Mouse (Mus musculus) erythroblast, embryonic 14.5 days (primary cell): Measurements from ENCODE around the gene Clip4. TPM values are rescaled to one million over a fixed set of nuclear protein-coding genes. Genes with fewer than 3 reads are reported as not detected.
"Not testable (repeated sequence)": the region's sequence is repeated elsewhere in the genome, so short reads cannot be mapped to it uniquely, and the experiment has no call there.

Experiments
- H3K27me3 ChIP-seq: 2 replicates; pipeline ENCODE4 v1.6.1; 2012; ENCODE audit warnings: inconsistent platforms; ENCODE audit not compliant: control insufficient read depth
- H3K36me3 ChIP-seq: 2 replicates; pipeline ENCODE4 v1.6.1; 2012; ENCODE audit warnings: mild to moderate bottlenecking, inconsistent platforms; ENCODE audit not compliant: control insufficient read depth
- H3K4me1 ChIP-seq: 2 replicates; pipeline ENCODE4 v1.6.1; 2012; ENCODE audit warnings: inconsistent platforms; ENCODE audit not compliant: control insufficient read depth
- H3K4me3 ChIP-seq: replicated peaks from 2 replicates; pipeline ENCODE3; 2012; ENCODE audit warnings: moderate library complexity, mild to moderate bottlenecking, inconsistent platforms
- H3K9me3 ChIP-seq: 2 replicates; pipeline ENCODE4 v1.6.1; 2012; ENCODE audit warnings: low read length, inconsistent platforms, mixed read lengths; ENCODE audit not compliant: control insufficient read depth
- GATA1 ChIP-seq: IDR thresholded peaks from 2 replicates; pipeline ENCODE4 v1.6.1; 2012; ENCODE audit warnings: low read length, inconsistent platforms, mixed read lengths
- TAL1 ChIP-seq: IDR thresholded peaks from 3 replicates; pipeline ENCODE4 v1.6.1; 2012; ENCODE audit warnings: low read length, inconsistent platforms, mixed read lengths
- polyA plus RNA-seq: library from polyadenylated mRNA; stranded (reverse); fragments of >175 nt; gene quantifications from 2 replicates; pipeline ENCODE4 v1.2.3, GENCODE M21; 2012

Gene Clip4
- not detected in 2 replicates for polyA plus RNA-seq

DNA sequence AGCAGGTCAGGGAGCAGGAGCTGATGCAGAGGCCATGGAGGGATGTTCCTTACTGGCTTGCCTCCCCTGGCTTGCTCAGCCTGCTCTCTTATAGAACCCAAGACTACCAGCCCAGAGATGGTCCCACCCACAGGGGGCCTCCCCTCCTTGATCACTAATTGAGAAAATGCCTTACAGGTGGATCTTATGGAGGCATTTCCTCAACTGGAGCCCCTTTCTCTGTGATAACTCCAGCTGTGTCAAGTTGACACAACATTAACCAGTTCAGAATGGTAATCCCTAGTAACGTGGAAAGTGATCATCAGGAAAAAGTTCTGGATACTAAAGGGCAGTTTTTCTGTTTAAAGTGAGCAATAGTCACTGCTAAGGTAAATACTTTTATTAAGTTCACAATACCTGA lies at the start of gene Clip4:
Clip4 (plus strand) TSS at position 301 of the 400 bp plus-strand sequence.
- not testable (repeated sequence) for H3K36me3 ChIP-seq, H3K4me1 ChIP-seq, H3K27me3 ChIP-seq, H3K9me3 ChIP-seq, H3K4me3 ChIP-seq

DNA sequence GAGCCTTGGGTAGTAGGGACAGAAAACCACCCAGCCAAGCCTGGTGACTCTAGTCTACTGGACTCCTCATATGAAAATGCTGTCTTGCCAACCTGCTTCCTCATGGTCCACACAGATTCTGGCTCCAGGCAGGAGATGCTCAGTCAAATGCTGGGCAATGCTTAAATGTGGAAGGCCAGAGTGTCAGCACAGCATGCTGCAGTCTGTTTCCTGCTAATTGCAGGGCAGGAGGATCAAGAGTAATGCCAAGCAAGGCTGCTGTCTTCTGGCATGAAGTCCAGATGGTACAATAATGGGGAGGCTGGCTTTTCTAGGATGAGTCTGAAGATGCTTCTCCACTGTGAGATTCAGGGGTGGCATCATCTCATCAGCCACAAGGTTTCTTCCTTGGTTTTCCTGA lies 47.8 kb upstream of the Clip4 start:
- Histone ChIP-seq H3K27me3 (no peaks in the 10 kb centered on the region), H3K9me3 (no peaks in the 10 kb centered on the region), H3K4me3 (no peak overlapping the region), H3K36me3 (no peaks in the 10 kb centered on the region), H3K4me1 (no peaks in the 10 kb centered on the region)
- TF ChIP-seq GATA1 (no peak), TAL1 (no peak)

DNA sequence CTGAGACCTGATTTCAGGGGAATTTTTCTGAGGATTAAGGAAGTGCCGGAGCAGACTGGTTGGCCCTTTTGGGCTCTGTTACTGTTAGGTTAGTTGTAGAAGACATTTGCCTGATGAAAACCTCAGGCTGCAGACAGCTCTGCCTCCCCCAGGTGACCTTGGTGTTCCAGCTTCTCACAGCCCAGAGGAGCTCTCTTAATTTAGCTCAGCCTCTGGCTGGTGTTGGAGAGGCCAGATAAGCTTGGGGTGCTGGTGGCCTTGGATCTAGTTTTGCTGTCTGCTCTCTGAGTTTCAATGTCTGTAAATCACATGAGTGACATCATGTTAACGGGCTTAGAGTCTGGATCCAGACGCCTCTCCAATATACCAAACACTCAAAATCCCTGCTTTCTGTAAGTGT lies 47.3 kb upstream of the Clip4 start:
- no peak for TF ChIP-seq TAL1
- no peak for TF ChIP-seq GATA1
- Histone ChIP-seq H3K9me3 (no peaks in the 10 kb centered on the region), H3K4me3 (no peak overlapping the region), H3K4me1 (no peaks in the 10 kb centered on the region), H3K36me3 (no peaks in the 10 kb centered on the region), H3K27me3 (no peaks in the 10 kb centered on the region)

DNA sequence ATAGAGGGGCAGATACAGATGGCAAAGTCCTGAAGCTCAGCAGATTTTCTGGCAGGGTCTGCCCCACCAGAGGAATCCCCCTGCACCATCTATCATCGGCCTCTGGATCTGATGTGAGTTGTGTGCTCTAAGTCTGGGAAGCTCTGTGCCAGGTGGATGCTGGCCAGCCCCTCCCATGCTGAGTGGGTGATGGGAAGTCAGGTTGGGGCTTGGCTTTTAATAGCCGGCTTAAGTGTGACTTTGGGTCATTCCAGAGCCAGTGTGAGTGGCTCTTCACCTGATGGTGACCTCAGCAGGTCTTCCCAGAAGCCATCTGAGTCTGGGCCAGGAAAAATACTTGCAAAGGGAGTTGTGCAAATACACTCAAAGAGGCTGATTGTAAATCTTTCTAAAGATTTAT lies 37.6 kb upstream of the Clip4 start:
- no peaks in the 10 kb centered on the region for H3K27me3 ChIP-seq
- no peaks in the 10 kb centered on the region for H3K9me3 ChIP-seq
- no peak overlapping the region for H3K4me3 ChIP-seq
- no peaks in the 10 kb centered on the region for H3K4me1 ChIP-seq
- no peaks in the 10 kb centered on the region for H3K36me3 ChIP-seq
- no peak for TF ChIP-seq TAL1
- TF ChIP-seq GATA1, result no peak

DNA sequence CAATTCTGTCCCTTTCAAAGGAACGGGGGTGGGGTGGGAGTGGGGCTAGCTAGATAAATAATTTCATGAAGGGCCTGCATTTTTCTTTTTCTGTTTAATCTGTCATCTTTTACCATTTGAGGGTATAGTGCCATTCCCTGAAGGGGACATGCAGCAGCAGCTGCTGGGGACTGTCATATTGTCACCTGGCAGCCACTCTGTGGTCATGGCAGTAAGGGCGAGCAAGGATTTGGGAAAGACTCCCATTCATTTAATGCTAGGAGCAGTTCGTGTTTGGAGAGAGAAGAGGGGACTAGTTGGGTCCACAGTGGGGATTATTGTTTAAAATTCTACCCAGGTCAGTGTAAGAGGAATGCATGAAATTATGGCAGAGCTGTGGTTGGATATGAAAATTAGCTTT lies 31.8 kb upstream of the Clip4 start:
- TF ChIP-seq GATA1 (no peak), TAL1 (no peak)
- no peaks in the 10 kb centered on the region for H3K36me3 ChIP-seq
- no peaks in the 10 kb centered on the region for H3K27me3 ChIP-seq
- no peaks in the 10 kb centered on the region for H3K9me3 ChIP-seq
- H3K4me1 ChIP-seq, result no peaks in the 10 kb centered on the region
- no peak overlapping the region for H3K4me3 ChIP-seq

DNA sequence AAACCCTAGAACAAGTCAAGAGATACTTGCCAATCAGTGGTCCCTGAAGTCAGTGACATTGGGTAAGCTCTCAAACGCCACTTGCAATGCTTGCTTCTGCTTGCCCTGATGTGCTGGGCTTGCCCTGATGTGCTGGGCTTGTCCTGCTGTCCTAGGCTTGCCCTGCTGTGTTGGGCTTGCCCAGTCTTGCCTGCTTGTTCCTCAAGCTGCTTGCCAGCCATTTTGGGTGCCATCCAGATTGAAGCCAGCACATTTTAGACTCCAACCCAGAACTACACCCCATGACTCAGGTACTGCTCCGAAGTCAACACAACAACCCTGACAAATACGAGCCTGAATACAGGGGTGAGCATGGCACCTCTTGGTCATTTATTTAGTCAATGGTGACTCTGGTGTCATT lies 26.1 kb upstream of the Clip4 start:
- TF ChIP-seq GATA1, result no peak
- no peak for TF ChIP-seq TAL1
- Histone ChIP-seq H3K36me3 (no peaks in the 10 kb centered on the region), H3K4me3 (no peak overlapping the region), H3K4me1 (no peaks in the 10 kb centered on the region), H3K27me3 (no peaks in the 10 kb centered on the region), H3K9me3 (peaks cover 2% of the 10 kb centered on the region)

DNA sequence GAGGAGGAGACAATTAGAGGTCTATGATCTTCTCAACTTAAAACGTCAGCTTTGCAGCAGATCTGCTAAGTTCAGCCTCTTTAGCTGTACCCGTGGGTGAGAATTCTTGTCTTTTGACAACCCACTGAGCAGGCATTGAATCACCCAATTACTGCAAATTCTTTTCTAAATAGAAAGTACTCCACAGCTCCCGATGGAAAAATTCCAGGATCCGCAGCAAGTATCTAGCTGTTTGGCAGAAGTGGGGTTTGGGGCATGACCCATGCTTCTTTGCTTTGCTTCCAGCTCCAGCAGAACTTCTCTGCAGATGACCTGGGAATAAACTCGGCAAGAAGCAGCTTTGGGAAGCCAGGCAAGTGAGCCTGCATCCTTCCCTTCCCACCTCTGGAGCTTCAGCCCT lies 25.3 kb upstream of the Clip4 start:
- Histone ChIP-seq H3K4me3 (no peak overlapping the region), H3K27me3 (no peaks in the 10 kb centered on the region), H3K36me3 (no peaks in the 10 kb centered on the region), H3K9me3 (peaks cover 2% of the 10 kb centered on the region), H3K4me1 (no peaks in the 10 kb centered on the region)
- TF ChIP-seq GATA1, result no peak
- no peak for TF ChIP-seq TAL1

DNA sequence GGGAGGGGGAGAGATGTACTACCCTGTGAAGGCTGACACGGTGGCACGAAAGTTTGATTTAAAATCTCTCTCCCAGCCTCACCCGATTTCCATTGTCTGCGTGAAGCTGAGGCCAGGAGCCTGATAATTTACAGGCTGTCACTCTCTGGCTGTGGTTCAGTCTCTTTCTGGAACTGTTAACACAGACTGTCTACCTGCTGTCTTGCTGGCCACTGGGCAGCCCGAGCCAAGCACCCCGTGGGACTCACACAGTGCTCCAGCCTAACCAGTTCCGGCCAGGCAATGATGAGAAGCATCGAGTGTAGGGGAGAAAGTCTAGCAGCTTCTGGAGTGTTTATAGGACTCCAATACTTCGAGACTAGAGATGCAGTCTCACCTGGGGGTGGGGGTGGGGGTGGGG lies 22.2 kb upstream of the Clip4 start:
- TF ChIP-seq GATA1 (no peak), TAL1 (no peak)
- peaks cover 2% of the 10 kb centered on the region for H3K9me3 ChIP-seq
- no peaks in the 10 kb centered on the region for H3K36me3 ChIP-seq
- H3K4me1 ChIP-seq, result no peaks in the 10 kb centered on the region
- H3K4me3 ChIP-seq, result no peak overlapping the region
- H3K27me3 ChIP-seq, result no peaks in the 10 kb centered on the region

DNA sequence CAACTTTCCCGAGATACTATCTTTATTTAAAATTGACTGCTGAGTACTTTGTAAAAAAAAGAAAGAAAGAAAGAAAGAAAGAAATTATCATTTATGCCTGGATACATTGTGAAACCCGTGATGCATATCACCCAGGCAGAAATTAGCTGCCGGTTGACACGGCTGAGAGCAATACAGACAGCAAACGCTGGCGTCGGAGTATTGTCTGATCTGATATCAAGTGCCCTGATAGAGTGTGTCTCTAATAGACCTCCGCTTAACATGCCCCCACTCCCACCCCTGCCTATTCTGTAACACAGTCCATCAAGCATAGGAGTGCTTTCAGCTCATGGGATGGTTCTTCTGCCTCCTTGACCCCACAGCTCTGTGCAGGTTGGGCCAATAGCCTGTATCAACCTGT lies 20.7 kb upstream of the Clip4 start:
- H3K9me3 ChIP-seq, result peaks cover 2% of the 10 kb centered on the region
- no peak overlapping the region for H3K4me3 ChIP-seq
- H3K4me1 ChIP-seq, result no peaks in the 10 kb centered on the region
- TF ChIP-seq GATA1, result no peak
- TF ChIP-seq TAL1, result no peak
- H3K27me3 ChIP-seq, result no peaks in the 10 kb centered on the region
- no peaks in the 10 kb centered on the region for H3K36me3 ChIP-seq

DNA sequence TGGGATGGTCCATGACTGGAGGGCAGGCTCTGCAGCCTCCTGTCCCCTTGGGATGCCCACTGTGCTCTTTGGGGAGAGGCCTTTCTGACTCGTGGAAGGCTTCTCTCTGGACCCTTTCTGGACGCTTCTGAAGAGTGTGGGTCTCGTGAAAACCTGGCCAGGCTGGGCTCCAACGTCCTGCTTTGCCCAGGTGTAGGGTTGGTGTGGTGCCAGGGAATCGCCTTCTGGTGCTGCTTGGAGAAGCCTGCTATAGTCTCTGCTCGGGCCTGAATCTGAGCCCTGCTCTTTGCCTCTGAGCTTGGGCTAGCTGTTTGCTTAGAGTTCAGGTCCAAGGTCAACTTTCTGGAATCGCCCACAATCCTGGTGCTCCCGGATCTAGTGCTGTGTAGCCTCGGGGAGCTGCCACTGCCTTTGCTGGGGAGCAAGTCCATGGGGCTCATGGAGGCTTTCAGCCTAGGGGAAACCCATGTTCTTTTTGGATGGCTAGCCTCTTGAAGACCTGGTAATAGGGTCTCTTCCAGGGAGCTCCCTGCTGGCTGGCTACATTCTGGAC lies 18.6 kb upstream of the Clip4 start:
- Histone ChIP-seq H3K9me3 (no peaks in the 10 kb centered on the region), H3K36me3 (no peaks in the 10 kb centered on the region), H3K4me1 (no peaks in the 10 kb centered on the region), H3K27me3 (no peaks in the 10 kb centered on the region), H3K4me3 (no peak overlapping the region)
- TF ChIP-seq GATA1 (no peak), TAL1 (no peak)
